Mouse (Mus musculus): Measurements from ENCODE around the gene Stox2. TPM values are rescaled to one million over a fixed set of nuclear protein-coding genes. Genes with fewer than 3 reads are reported as not detected.

The Stox2 gene
- total and polyA plus RNA-seq, 3 experiments, result 0.27 TPM; not detected in 2

GRCm38 (mm10) chr8:47288131-47288865, 157.9 kb downstream of the Stox2 start:
- TF ChIP-seq TAL1 (conservative IDR thresholded peaks at IDR 0.05; ENCODE audit: low read depth, low read length) (no peak), GATA1 (IDR thresholded peaks at IDR 0.05; ENCODE audit: borderline replicate concordance, low read length) (no peak)
- Histone ChIP-seq H3K27me3 (ENCODE audit: insufficient read depth, low read length) (no peaks in the 10 kb centered on the region), H3K4me3 (ENCODE audit: low read depth, low read length) (no peak overlapping the region), H3K36me3 (replicated peaks) (no peaks in the 10 kb centered on the region), H3K4me1 (ENCODE audit: insufficient read depth, low read depth, low read length) (no peaks in the 10 kb centered on the region), H3K9me3 (replicated peaks) (peaks cover 21% of the 10 kb centered on the region)
- no peak for DNase-seq (ENCODE audit: low spot score)
- no peak for ATAC-seq (ENCODE audit: extremely low read depth, insufficient number of reproducible peaks, low FRiP score, poor library complexity, severe bottlenecking)

GRCm38 (mm10) chr8:47287641-47288130, 158.5 kb downstream of the Stox2 start:
- Histone ChIP-seq H3K4me3 (ENCODE audit: low read depth, low read length) (no peak overlapping the region), H3K27me3 (ENCODE audit: insufficient read depth, low read length) (no peaks in the 10 kb centered on the region), H3K9me3 (replicated peaks) (peaks cover 21% of the 10 kb centered on the region), H3K36me3 (replicated peaks) (no peaks in the 10 kb centered on the region), H3K4me1 (ENCODE audit: insufficient read depth, low read depth, low read length) (no peaks in the 10 kb centered on the region)
- TF ChIP-seq GATA2 (IDR thresholded peaks at IDR 0.05; ENCODE audit: borderline replicate concordance, low read depth, low read length) (no peak), POLR2AphosphoS5 (IDR thresholded peaks at IDR 0.05; ENCODE audit: insufficient replicate concordance, low read depth, low read length) (no peak), GATA1 (IDR thresholded peaks at IDR 0.05; ENCODE audit: borderline replicate concordance, low read length) (no peak), TAL1 (conservative IDR thresholded peaks at IDR 0.05; ENCODE audit: low read depth, low read length) (no peak), CTCF (IDR thresholded peaks at IDR 0.05; ENCODE audit: low read depth, low read length) (no peak)
- ATAC-seq (ENCODE audit: extremely low read depth, insufficient number of reproducible peaks, low FRiP score, poor library complexity, severe bottlenecking), result no peak
- DNase-seq (ENCODE audit: low spot score), result no peak

GRCm38 (mm10) chr8:47287201-47287621, 159.0 kb downstream of the Stox2 start:
- ATAC-seq (ENCODE audit: extremely low read depth, insufficient number of reproducible peaks, low FRiP score, poor library complexity, severe bottlenecking), result no peak
- H3K27me3 ChIP-seq (ENCODE audit: insufficient read depth, low read length), result no peaks in the 10 kb centered on the region
- H3K4me3 ChIP-seq (ENCODE audit: low read depth, low read length), result no peak overlapping the region

GRCm38 (mm10) chr8:47286081-47286700, 160.0 kb downstream of the Stox2 start:
- Histone ChIP-seq H3K36me3 (replicated peaks) (no peaks in the 10 kb centered on the region), H3K27me3 (ENCODE audit: insufficient read depth, low read length) (no peaks in the 10 kb centered on the region), H3K4me3 (ENCODE audit: low read depth, low read length) (no peak overlapping the region), H3K9me3 (replicated peaks) (peaks cover 21% of the 10 kb centered on the region), H3K4me1 (ENCODE audit: insufficient read depth, low read depth, low read length) (no peaks in the 10 kb centered on the region)
- DNase-seq (ENCODE audit: low spot score) (no peak), ATAC-seq (ENCODE audit: extremely low read depth, insufficient number of reproducible peaks, low FRiP score, poor library complexity, severe bottlenecking) (no peak)
- TF ChIP-seq TAL1 (conservative IDR thresholded peaks at IDR 0.05; ENCODE audit: low read depth, low read length) (no peak), GATA2 (IDR thresholded peaks at IDR 0.05; ENCODE audit: borderline replicate concordance, low read depth, low read length) (no peak), GATA1 (IDR thresholded peaks at IDR 0.05; ENCODE audit: borderline replicate concordance, low read length) (no peak), POLR2AphosphoS5 (IDR thresholded peaks at IDR 0.05; ENCODE audit: insufficient replicate concordance, low read depth, low read length) (no peak), CTCF (IDR thresholded peaks at IDR 0.05; ENCODE audit: low read depth, low read length) (no peak)

More at GRCm38 (mm10) chr8:47287201-47287621, 159.0 kb downstream of the Stox2 start:
- H3K36me3 ChIP-seq (replicated peaks), result no peaks in the 10 kb centered on the region
- peaks cover 21% of the 10 kb centered on the region for H3K9me3 ChIP-seq (replicated peaks)
- no peak for DNase-seq (ENCODE audit: low spot score)
- no peak for TF ChIP-seq GATA1 (IDR thresholded peaks at IDR 0.05; ENCODE audit: borderline replicate concordance, low read length)
- TF ChIP-seq TAL1 (conservative IDR thresholded peaks at IDR 0.05; ENCODE audit: low read depth, low read length), result no peak
- no peak for TF ChIP-seq POLR2AphosphoS5 (IDR thresholded peaks at IDR 0.05; ENCODE audit: insufficient replicate concordance, low read depth, low read length)
- no peak for TF ChIP-seq GATA2 (IDR thresholded peaks at IDR 0.05; ENCODE audit: borderline replicate concordance, low read depth, low read length)
- no peak for TF ChIP-seq CTCF (IDR thresholded peaks at IDR 0.05; ENCODE audit: low read depth, low read length)
- no peaks in the 10 kb centered on the region for H3K4me1 ChIP-seq (ENCODE audit: insufficient read depth, low read depth, low read length)

- Histone ChIP-seq H3K4me3 (ENCODE audit: low read depth, low read length) (no peak overlapping the region), H3K9me3 (replicated peaks) (peaks cover 21% of the 10 kb centered on the region), H3K36me3 (replicated peaks) (no peaks in the 10 kb centered on the region), H3K4me1 (ENCODE audit: insufficient read depth, low read depth, low read length) (no peaks in the 10 kb centered on the region), H3K27me3 (ENCODE audit: insufficient read depth, low read length) (no peaks in the 10 kb centered on the region)
- ATAC-seq (ENCODE audit: extremely low read depth, insufficient number of reproducible peaks, low FRiP score, poor library complexity, severe bottlenecking) (no peak), DNase-seq (ENCODE audit: low spot score) (no peak)
- TF ChIP-seq GATA2 (IDR thresholded peaks at IDR 0.05; ENCODE audit: borderline replicate concordance, low read depth, low read length) (no peak), GATA1 (IDR thresholded peaks at IDR 0.05; ENCODE audit: borderline replicate concordance, low read length) (no peak), TAL1 (conservative IDR thresholded peaks at IDR 0.05; ENCODE audit: low read depth, low read length) (no peak), CTCF (IDR thresholded peaks at IDR 0.05; ENCODE audit: low read depth, low read length) (no peak), POLR2AphosphoS5 (IDR thresholded peaks at IDR 0.05; ENCODE audit: insufficient replicate concordance, low read depth, low read length) (no peak)
Measured at GRCm38 (mm10) chr8:47285435-47285834, 160.7 kb downstream of the Stox2 start.

Data from G1E (cell line).